Mouse (Mus musculus) 3T3-L1 (cell line): ENCODE measurements around the gene Epp13.
"Not testable (repeated sequence)": the region's sequence is repeated elsewhere in the genome, so short reads cannot be mapped to it uniquely, and the experiment has no call there.

Source experiments
- DNase-seq: peaks from one replicate; pipeline ENCODE4 v3.0.0-alpha.2; 2015; ENCODE audit warnings: low read depth, low spot score

Gene Epp13

GRCm38 (mm10) chr7:6285366-6285765 lies 32.9 kb downstream of the Epp13 start:
- DNase-seq = peak; percentile 6

GRCm38 (mm10) chr7:6285842-6286705 lies 33.6 kb downstream of the Epp13 start, which contains the start of gene Zfp667:
Gene Zfp667 (plus strand): TSS chr7:6286579.
- peak; percentile 93 for DNase-seq

GRCm38 (mm10) chr7:6286921-6287531 lies 34.5 kb downstream of the Epp13 start:
- no peak for DNase-seq

- DNase-seq = peak; percentile 37
Observed at GRCm38 (mm10) chr7:6291121-6291520, 38.6 kb downstream of the Epp13 start.

GRCm38 (mm10) chr7:6300796-6301195 lies 48.3 kb downstream of the Epp13 start:
- DNase-seq = not testable (repeated sequence)

GRCm38 (mm10) chr7:6330458-6331232 lies 78.1 kb downstream of the Epp13 start:
- DNase-seq = peak; percentile 13

- peak; percentile 77 for DNase-seq
Observed at GRCm38 (mm10) chr7:6331233-6331956, 78.9 kb downstream of the Epp13 start, which contains the start of gene Zfp583. Gene Zfp583 (minus strand): TSS chr7:6331285.
